In the genomic region with DNA sequence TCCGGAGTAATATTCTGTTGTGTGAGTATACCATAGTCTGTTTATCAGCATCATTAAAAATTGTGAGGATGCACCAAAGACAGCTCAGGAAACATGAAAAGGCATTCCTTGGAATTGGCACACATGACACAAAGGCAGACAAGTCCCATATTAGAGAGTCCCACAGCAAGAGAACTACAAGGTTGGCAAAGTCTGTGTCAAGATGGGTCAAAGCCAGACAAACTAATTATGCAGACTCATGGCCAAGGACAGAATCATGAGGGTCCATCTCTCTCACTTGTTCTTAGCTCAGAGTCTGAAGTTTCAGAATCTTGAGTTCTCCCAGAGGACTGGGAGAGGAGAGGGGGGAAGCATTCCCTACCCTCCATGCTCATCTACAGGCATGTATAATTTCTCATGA, we compare ENCODE assay signal across 19 mouse cellular contexts.
"Had no signal": no experiment of that assay in that cellular context is flagged by ENCODE, and none has a peak within 500 bp of the region (broad histone marks: within the 10 kb centered on the region; RNA-seq: fewer than 3 reads in every experiment).

No protein-coding gene starts in this region.

- H3K9ac ChIP-seq: lung, embryonic 14.5 days; midbrain, embryonic 12.5 days; neural tube, embryonic 13.5 days; neural tube, embryonic 15.5 days had no signal

- H3K27ac ChIP-seq: midbrain, embryonic 10.5 days; midbrain, embryonic 12.5 days; neural tube, embryonic 13.5 days; neural tube, embryonic 15.5 days had no signal

- H3K4me2 ChIP-seq: lung, embryonic 14.5 days; midbrain, embryonic 12.5 days; neural tube, embryonic 13.5 days; neural tube, embryonic 15.5 days had no signal

- H3K27me3 ChIP-seq: midbrain, embryonic 12.5 days; neural tube, embryonic 13.5 days; neural tube, embryonic 15.5 days had no signal

- H3K4me3 ChIP-seq: midbrain, embryonic 10.5 days; midbrain, embryonic 12.5 days; myocyte; neural tube, embryonic 13.5 days; neural tube, embryonic 15.5 days had no signal

- H3K4me1 ChIP-seq: midbrain, embryonic 10.5 days; midbrain, embryonic 12.5 days; neural tube, embryonic 13.5 days; neural tube, embryonic 15.5 days had no signal

- DNase-seq: lung, adult 18-20 months; lung, embryonic 14.5 days; lung, postnatal 10 days; lung, postnatal 4 days; midbrain, embryonic 14.5 days; retina, postnatal 1 day; right cerebral cortex, adult 18-20 months; right cerebral cortex, postnatal 25 days; right cerebral cortex, postnatal 4 days; spleen, adult 18-20 months; thymus, adult 18-20 months; thymus, postnatal 14 days; thymus, postnatal 36 days had no signal

- ATAC-seq: midbrain, embryonic 16.5 days had no signal

- H3K36me3 ChIP-seq: midbrain, embryonic 10.5 days; midbrain, embryonic 12.5 days; neural tube, embryonic 13.5 days; neural tube, embryonic 15.5 days had no signal

- H3K9me3 ChIP-seq: midbrain, embryonic 10.5 days; midbrain, embryonic 12.5 days; neural tube, embryonic 13.5 days; neural tube, embryonic 15.5 days had no signal
